Mouse (Mus musculus) heart, adult 11 months (tissue): ENCODE measurements around the gene Zfp296.

ENCODE experiments used
- DNase-seq: peaks from one replicate; pipeline ENCODE4 v3.0.0; 2022

The Zfp296 gene

GRCm38 (mm10) chr7:19577141-19577852, at the start of gene Zfp296, which contains the start of gene Gemin7:
TSS of gene Zfp296 (plus strand) at chr7:19577287.
TSS of gene Gemin7 (minus strand) at chr7:19577595.
- peak; percentile 95 for DNase-seq

GRCm38 (mm10) chr7:19531077-19531476, 46.0 kb upstream of the Zfp296 start:
- DNase-seq = no peak

GRCm38 (mm10) chr7:19532240-19532639, 44.8 kb upstream of the Zfp296 start:
- DNase-seq = no peak

- no peak for DNase-seq
Measured at GRCm38 (mm10) chr7:19534676-19535075, 42.4 kb upstream of the Zfp296 start.

GRCm38 (mm10) chr7:19540771-19541566, 36.1 kb upstream of the Zfp296 start:
- DNase-seq = no peak

- no peak for DNase-seq
Measured at GRCm38 (mm10) chr7:19541681-19542154, 35.4 kb upstream of the Zfp296 start.

GRCm38 (mm10) chr7:19542155-19542691, 34.9 kb upstream of the Zfp296 start:
- no peak for DNase-seq

- no peak for DNase-seq
Measured at GRCm38 (mm10) chr7:19543584-19543983, 33.5 kb upstream of the Zfp296 start.

GRCm38 (mm10) chr7:19546007-19546406, 31.1 kb upstream of the Zfp296 start:
- DNase-seq = peak; percentile 77

GRCm38 (mm10) chr7:19547344-19547969, 29.6 kb upstream of the Zfp296 start:
- peak; percentile 79 for DNase-seq

- no peak for DNase-seq
Measured at GRCm38 (mm10) chr7:19549394-19549793, 27.7 kb upstream of the Zfp296 start.

- DNase-seq = no peak
Measured at GRCm38 (mm10) chr7:19551634-19552033, 25.5 kb upstream of the Zfp296 start.

- no peak for DNase-seq
Measured at GRCm38 (mm10) chr7:19552443-19552842, 24.6 kb upstream of the Zfp296 start.

GRCm38 (mm10) chr7:19554168-19554567, 22.9 kb upstream of the Zfp296 start:
- DNase-seq = no peak

- DNase-seq = peak; percentile 92
Measured at GRCm38 (mm10) chr7:19557086-19557485, 20.0 kb upstream of the Zfp296 start.

GRCm38 (mm10) chr7:19557982-19558900, 18.8 kb upstream of the Zfp296 start:
- DNase-seq = peak; percentile 96

- DNase-seq = no peak
Measured at GRCm38 (mm10) chr7:19558965-19559364, 18.1 kb upstream of the Zfp296 start.

GRCm38 (mm10) chr7:19560491-19561260, 16.4 kb upstream of the Zfp296 start:
- peak; percentile 92 for DNase-seq

GRCm38 (mm10) chr7:19561431-19561764, 15.7 kb upstream of the Zfp296 start:
- no peak for DNase-seq

GRCm38 (mm10) chr7:19561765-19562642, 15.1 kb upstream of the Zfp296 start:
- peak; percentile 98 for DNase-seq
